Mouse (Mus musculus) MEL-GATA-1-ER (cell line): ENCODE measurements around the gene Acadvl.
"Not testable (repeated sequence)": the region's sequence is repeated elsewhere in the genome, so short reads cannot be mapped to it uniquely, and the experiment has no call there.

ENCODE experiments used
- DNase-seq: peaks from one replicate; pipeline ENCODE4 v3.0.0-alpha.2; 2012; ENCODE audit warnings: low read depth; ENCODE audit errors: extremely low read depth

Acadvl gene

GRCm38 (mm10) chr11:70028401-70029129, 13.4 kb upstream of the Acadvl start:
- no peak for DNase-seq

- DNase-seq = no peak
Observed at GRCm38 (mm10) chr11:70027397-70027796, 12.2 kb upstream of the Acadvl start.

- no peak for DNase-seq
Observed at GRCm38 (mm10) chr11:70026689-70027088, 11.5 kb upstream of the Acadvl start.

DNA sequence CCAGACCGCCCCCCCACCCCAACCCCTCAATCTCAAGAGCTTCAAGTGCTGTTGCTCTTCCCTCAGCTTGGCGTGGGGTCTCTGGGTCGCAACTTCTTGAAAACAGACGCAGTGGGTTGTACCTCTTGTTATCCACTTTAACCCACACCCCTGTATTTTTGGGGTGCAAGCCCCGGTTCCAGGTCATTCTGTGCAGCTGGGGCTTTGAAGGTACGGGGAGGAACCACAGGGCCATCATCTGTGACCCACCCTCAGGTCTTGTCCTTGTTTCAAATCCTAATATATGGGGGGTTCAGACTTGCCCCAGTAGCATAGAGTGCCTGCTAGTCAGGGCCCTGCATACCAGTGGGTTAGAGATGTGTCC, 8.9 kb upstream of the Acadvl start:
- DNase-seq = no peak

GRCm38 (mm10) chr11:70023481-70024150, 8.4 kb upstream of the Acadvl start:
- DNase-seq = no peak

DNA sequence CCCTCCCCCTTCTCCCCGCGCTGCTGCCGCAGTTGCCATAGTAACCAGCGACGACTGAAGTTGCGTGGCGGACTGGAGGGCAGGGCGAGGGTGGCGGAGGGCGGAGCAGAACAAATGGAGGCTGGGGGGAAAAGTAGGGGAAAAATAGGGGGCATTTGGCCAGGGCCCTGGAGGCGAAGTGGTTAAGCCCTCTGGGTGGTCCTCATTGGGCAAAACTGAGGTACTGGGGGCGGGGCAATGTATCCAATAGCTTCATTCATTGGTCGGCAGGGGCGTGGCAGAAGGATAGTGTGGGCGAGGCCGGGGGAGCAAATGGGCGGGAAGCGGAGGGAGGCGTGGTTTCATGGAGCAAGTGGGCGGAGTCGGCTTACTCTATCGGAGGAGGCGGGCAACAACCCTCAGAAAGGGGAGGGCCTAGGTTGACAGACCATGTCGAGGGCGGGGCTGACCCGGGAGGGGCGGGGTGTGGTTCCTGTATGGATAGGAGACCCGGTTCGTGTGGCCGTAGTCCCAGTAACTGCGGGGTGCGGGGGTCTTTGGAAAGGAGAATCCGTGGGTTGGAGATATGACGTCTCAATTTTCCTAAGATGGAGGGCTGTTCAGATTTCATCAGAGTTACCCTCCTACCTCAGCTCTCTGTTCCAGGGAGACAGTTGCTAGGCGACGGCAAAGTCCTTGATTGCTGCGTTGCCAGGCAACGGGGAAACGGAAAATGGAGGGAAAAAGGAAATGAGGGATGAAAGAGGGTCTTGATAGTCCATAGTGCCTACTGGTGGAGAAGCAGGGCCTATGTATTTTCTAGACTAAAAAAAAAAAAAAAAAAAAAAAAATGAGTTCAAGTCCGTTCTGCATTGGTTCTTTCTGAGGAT, 6.3 kb upstream of the Acadvl start:
- peak; percentile 82 for DNase-seq

DNA sequence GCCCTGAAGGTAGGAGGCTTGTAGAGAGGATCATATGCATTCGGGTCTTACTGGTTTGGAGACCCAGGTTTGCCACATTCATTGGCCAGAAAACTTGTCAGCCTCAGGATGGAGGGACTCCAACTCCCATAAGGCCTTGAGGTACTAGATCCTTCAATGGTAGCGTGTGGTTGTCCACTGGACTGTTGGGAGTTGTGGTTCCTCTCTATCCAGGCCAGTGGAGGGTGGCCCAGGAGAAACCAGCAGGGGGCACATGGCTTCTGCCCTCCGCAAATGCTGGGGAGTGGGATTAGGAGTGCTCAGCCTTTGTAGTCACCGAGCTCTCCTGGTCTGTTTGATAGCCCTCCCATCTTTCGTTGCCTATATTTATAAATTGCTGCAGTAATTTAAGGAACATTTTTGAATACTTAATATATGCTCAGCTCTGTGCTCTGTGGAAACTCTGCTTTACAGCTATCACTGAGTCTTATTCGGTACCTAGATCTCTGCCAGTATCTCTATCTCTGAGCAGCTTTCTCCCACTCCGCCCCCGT, 5.6 kb upstream of the Acadvl start:
- peak; percentile 85 for DNase-seq

GRCm38 (mm10) chr11:70020022-70020631, 4.9 kb upstream of the Acadvl start:
- DNase-seq = no peak

- DNase-seq = no peak
Observed at GRCm38 (mm10) chr11:70019495-70020021, 4.3 kb upstream of the Acadvl start.

- no peak for DNase-seq
Observed at GRCm38 (mm10) chr11:70018131-70018990, 3.1 kb upstream of the Acadvl start.

DNA sequence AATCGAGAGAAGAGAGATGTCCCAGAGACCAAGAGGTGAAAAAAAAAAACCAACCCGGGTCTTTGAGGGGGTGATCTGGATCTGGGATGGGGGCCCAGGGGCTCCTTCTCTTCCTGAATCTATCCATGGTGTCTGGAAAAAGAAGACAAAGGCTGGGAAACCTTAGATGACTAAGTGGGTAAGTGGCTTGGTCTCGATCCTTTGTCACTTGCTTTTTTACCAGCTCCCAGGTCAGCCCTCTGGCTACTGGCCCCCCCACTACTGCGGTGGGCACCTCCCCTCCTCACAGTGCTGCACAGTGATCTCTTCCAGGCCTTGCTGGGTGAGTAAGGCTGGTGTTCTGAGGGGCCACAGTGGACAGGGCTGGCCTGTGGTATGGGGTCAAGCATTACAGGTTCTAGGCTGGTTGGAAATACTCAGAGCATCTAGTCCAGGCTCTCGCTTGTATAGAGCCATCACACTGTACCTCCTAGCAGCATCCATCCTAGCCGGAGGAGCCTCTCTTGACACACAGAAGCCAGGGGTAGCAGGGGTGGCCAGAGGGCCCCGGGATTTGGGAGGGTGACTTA, 2.1 kb upstream of the Acadvl start:
- DNase-seq = no peak

- DNase-seq = no peak
Observed at GRCm38 (mm10) chr11:70016669-70017068, 1.5 kb upstream of the Acadvl start, which contains the start of gene Dlg4. TSS of gene Dlg4 (plus strand) at chr11:70016942.

- DNase-seq = not testable (repeated sequence)
Observed at GRCm38 (mm10) chr11:70016177-70016576, 966 bp upstream of the Acadvl start.

- no peak for DNase-seq
Observed at GRCm38 (mm10) chr11:70015677-70016076, 466 bp upstream of the Acadvl start.

GRCm38 (mm10) chr11:70014051-70014450, 1.2 kb downstream of the Acadvl start:
- DNase-seq = no peak

GRCm38 (mm10) chr11:70013408-70013807, 1.8 kb downstream of the Acadvl start:
- DNase-seq = no peak

GRCm38 (mm10) chr11:70012931-70013330, 2.3 kb downstream of the Acadvl start:
- no peak for DNase-seq

DNA sequence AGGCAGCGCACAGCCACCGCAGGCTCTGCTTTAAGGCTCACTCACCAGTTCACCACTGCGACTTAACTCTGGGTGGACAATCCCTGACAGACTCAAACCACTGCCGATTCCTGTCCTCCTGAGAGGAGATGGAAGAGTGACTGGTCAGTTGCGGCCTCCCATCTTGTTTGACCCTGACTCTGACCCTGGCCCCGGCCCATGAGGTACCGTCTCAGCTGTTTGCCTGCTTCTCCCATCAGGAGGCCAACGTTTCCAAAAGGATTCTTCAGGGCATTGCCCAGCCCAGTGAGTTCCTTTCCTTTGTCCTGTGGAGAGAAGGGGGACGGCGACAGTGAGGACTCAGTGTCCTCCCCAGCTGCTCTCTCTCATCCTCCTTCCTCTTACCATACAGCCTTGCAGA, 4.2 kb downstream of the Acadvl start:
- no peak for DNase-seq

DNA sequence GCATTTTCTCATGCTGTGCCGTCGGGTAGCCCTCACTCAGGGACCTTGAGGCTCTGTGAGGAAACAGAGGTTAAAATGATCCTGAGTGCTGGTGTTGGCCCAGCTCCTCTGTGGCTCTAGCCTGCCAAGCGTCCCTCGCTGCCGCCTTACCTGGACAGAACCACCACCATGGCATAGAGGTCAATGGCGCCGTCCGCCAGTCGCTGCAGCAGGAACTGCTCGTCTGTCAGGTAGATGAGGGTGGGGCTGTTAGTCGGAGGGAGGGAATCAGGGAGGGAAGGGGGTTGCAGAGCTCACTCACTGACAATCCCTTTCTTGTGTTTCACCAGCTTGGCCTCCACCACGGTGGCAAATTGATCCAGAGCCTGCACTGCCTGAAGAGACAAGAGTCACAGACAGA, 4.7 kb downstream of the Acadvl start:
- DNase-seq = no peak

DNA sequence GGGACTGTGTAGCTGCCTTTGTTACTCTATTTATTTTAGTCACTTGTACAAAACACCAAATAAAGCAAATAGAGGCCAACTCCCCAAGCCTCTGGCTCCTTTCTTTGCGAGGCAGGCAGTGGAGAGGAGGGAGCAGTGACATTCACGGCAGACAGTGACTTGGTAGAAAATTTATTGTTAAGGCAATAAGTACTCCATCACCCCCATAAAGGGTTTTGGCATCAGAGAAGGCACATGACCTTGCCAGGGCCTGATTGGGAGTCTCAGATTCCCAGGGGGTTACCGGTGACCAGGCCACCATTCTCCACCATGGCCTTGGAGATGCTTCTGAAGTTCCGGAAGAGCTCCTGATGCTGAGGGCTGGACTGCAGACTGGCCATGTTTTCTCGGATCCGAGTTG, 5.2 kb downstream of the Acadvl start:
- DNase-seq = no peak
